Mouse (Mus musculus): Measurements from ENCODE around the gene Pgf.

GRCm38 (mm10) chr12:85181475-85182344 is 4.1 kb upstream of the Pgf start:
- TF ChIP-seq CTCF (IDR thresholded peaks at IDR 0.05; ENCODE audit: low read depth) (no peak), EP300 (IDR thresholded peaks at IDR 0.05; ENCODE audit: low read depth) (no peak)

Measured in liver, embryonic 14.5 days (tissue).